Mouse (Mus musculus): ENCODE data around the gene Spsb1. TPM values are rescaled to one million over a fixed set of nuclear protein-coding genes. Genes with fewer than 3 reads are reported as not detected.

Spsb1 gene
- polyA plus RNA-seq, 1 experiment from 2014 or later = 5.8 TPM

GRCm38 (mm10) chr4:149888156-149888555 lies 66.7 kb downstream of the Spsb1 start:
- Histone ChIP-seq H3K27me3 (replicated peaks; ENCODE audit: control insufficient read depth, insufficient read depth, low read length) (no peaks in the 10 kb centered on the region), H3K36me3 (ENCODE audit: control insufficient read depth, insufficient read depth) (no peaks in the 10 kb centered on the region), H3K4me2 (ENCODE audit: low read length) (no peak overlapping the region), H3K4me3 (replicated peaks; ENCODE audit: low read length) (no peak overlapping the region), H3K27ac (ENCODE audit: low read length) (no peak overlapping the region), H3K9me3 (ENCODE audit: control insufficient read depth, low read length) (no peaks in the 10 kb centered on the region), H3K9ac (replicated peaks; ENCODE audit: low read depth, low read length) (no peak overlapping the region), H3K4me1 (replicated peaks; ENCODE audit: control insufficient read depth, insufficient read depth, low read length) (peaks cover under 1% of the 10 kb centered on the region; the same call in 1 of the 2 replicates)
- ATAC-seq = no peak
- WGBS = 83% methylated on average over 5 of the region's 5 CpGs

- H3K36me3 ChIP-seq (ENCODE audit: control insufficient read depth, insufficient read depth) = no peaks in the 10 kb centered on the region
- H3K4me2 ChIP-seq (ENCODE audit: low read length) = no peak overlapping the region
- no peak for ATAC-seq
- no peak overlapping the region for H3K27ac ChIP-seq (ENCODE audit: low read length)
- H3K4me3 ChIP-seq (replicated peaks; ENCODE audit: low read length) = no peak overlapping the region
- no peaks in the 10 kb centered on the region for H3K4me1 ChIP-seq (replicated peaks; ENCODE audit: control insufficient read depth, insufficient read depth, low read length)
- H3K27me3 ChIP-seq (replicated peaks; ENCODE audit: control insufficient read depth, insufficient read depth, low read length) = no peaks in the 10 kb centered on the region
- no peaks in the 10 kb centered on the region for H3K9me3 ChIP-seq (ENCODE audit: control insufficient read depth, low read length)
- 83% methylated on average over 18 of the region's 18 CpGs for WGBS
- H3K9ac ChIP-seq (replicated peaks; ENCODE audit: low read depth, low read length) = no peak overlapping the region
Measured at GRCm38 (mm10) chr4:149886298-149887271, 68.3 kb downstream of the Spsb1 start.

- H3K9ac ChIP-seq (replicated peaks; ENCODE audit: low read depth, low read length) = no peak overlapping the region
- no peak for ATAC-seq
- 70% methylated on average over 10 of the region's 10 CpGs for WGBS
- H3K27ac ChIP-seq (ENCODE audit: low read length) = no peak overlapping the region
- H3K36me3 ChIP-seq (ENCODE audit: control insufficient read depth, insufficient read depth) = no peaks in the 10 kb centered on the region
- H3K27me3 ChIP-seq (replicated peaks; ENCODE audit: control insufficient read depth, insufficient read depth, low read length) = no peaks in the 10 kb centered on the region
- no peak overlapping the region for H3K4me2 ChIP-seq (ENCODE audit: low read length)
- no peak overlapping the region for H3K4me3 ChIP-seq (replicated peaks; ENCODE audit: low read length)
- no peaks in the 10 kb centered on the region for H3K4me1 ChIP-seq (replicated peaks; ENCODE audit: control insufficient read depth, insufficient read depth, low read length)
- no peaks in the 10 kb centered on the region for H3K9me3 ChIP-seq (ENCODE audit: control insufficient read depth, low read length)
Measured at GRCm38 (mm10) chr4:149883990-149884389, 70.9 kb downstream of the Spsb1 start.

GRCm38 (mm10) chr4:149882139-149882916 lies 72.5 kb downstream of the Spsb1 start:
- 89% methylated on average over 17 of the region's 17 CpGs for WGBS

GRCm38 (mm10) chr4:149880908-149881307 lies 73.9 kb downstream of the Spsb1 start:
- no peak overlapping the region for H3K9ac ChIP-seq (replicated peaks; ENCODE audit: low read depth, low read length)
- H3K4me2 ChIP-seq (ENCODE audit: low read length) = no peak overlapping the region
- WGBS = 83% methylated on average over 5 of the region's 5 CpGs
- no peak for ATAC-seq
- no peaks in the 10 kb centered on the region for H3K9me3 ChIP-seq (ENCODE audit: control insufficient read depth, low read length)
- H3K36me3 ChIP-seq (ENCODE audit: control insufficient read depth, insufficient read depth) = no peaks in the 10 kb centered on the region
- no peaks in the 10 kb centered on the region for H3K27me3 ChIP-seq (replicated peaks; ENCODE audit: control insufficient read depth, insufficient read depth, low read length)
- peaks cover 10% of the 10 kb centered on the region for H3K4me1 ChIP-seq (replicated peaks; ENCODE audit: control insufficient read depth, insufficient read depth, low read length)
- no peak overlapping the region for H3K27ac ChIP-seq (ENCODE audit: low read length)
- H3K4me3 ChIP-seq (replicated peaks; ENCODE audit: low read length) = no peak overlapping the region

More at GRCm38 (mm10) chr4:149882139-149882916, 72.5 kb downstream of the Spsb1 start:
- H3K4me1 ChIP-seq (replicated peaks; ENCODE audit: control insufficient read depth, insufficient read depth, low read length) = no peaks in the 10 kb centered on the region
- ATAC-seq = no peak
- no peaks in the 10 kb centered on the region for H3K9me3 ChIP-seq (ENCODE audit: control insufficient read depth, low read length)
- H3K36me3 ChIP-seq (ENCODE audit: control insufficient read depth, insufficient read depth) = no peaks in the 10 kb centered on the region
- no peak overlapping the region for H3K4me2 ChIP-seq (ENCODE audit: low read length)
- H3K27me3 ChIP-seq (replicated peaks; ENCODE audit: control insufficient read depth, insufficient read depth, low read length) = no peaks in the 10 kb centered on the region
- H3K4me3 ChIP-seq (replicated peaks; ENCODE audit: low read length) = no peak overlapping the region
- no peak overlapping the region for H3K9ac ChIP-seq (replicated peaks; ENCODE audit: low read depth, low read length)
- no peak overlapping the region for H3K27ac ChIP-seq (ENCODE audit: low read length)

DNA sequence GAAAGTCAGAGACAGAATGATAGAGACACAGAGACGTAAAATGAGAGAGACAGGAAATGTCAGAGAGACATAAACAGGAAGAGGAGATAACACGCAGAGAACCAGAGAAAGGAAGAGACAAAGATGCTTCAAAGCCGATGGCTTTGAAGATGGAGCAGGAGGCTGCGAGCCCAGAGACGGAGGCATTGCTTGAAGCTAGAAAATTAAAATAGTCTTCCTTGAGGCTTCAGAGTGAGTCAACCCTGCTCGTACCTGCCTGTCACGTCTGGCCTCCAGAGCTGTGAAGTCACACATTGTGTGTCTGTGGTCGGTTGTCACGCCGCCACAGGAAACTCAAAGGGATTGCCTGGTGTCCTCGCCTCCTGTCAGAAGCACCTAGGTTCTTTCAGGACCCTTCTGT lies 74.9 kb downstream of the Spsb1 start:
- Histone ChIP-seq H3K4me2 (ENCODE audit: low read length) (no peak overlapping the region), H3K27me3 (replicated peaks; ENCODE audit: control insufficient read depth, insufficient read depth, low read length) (no peaks in the 10 kb centered on the region), H3K36me3 (ENCODE audit: control insufficient read depth, insufficient read depth) (no peaks in the 10 kb centered on the region), H3K4me1 (replicated peaks; ENCODE audit: control insufficient read depth, insufficient read depth, low read length) (peaks cover 20% of the 10 kb centered on the region), H3K4me3 (replicated peaks; ENCODE audit: low read length) (no peak overlapping the region), H3K9me3 (ENCODE audit: control insufficient read depth, low read length) (no peaks in the 10 kb centered on the region), H3K27ac (ENCODE audit: low read length) (no peak overlapping the region), H3K9ac (replicated peaks; ENCODE audit: low read depth, low read length) (no peak overlapping the region)
- ATAC-seq = no peak
- WGBS = 92% methylated on average over 11 of the region's 11 CpGs

GRCm38 (mm10) chr4:149878021-149878449 lies 76.8 kb downstream of the Spsb1 start:
- WGBS = 56% methylated on average over 6 of the region's 6 CpGs

GRCm38 (mm10) chr4:149877202-149877601 lies 77.6 kb downstream of the Spsb1 start:
- H3K27ac ChIP-seq (ENCODE audit: low read length) = no peak overlapping the region
- peaks cover 23% of the 10 kb centered on the region for H3K4me1 ChIP-seq (replicated peaks; ENCODE audit: control insufficient read depth, insufficient read depth, low read length)
- H3K36me3 ChIP-seq (ENCODE audit: control insufficient read depth, insufficient read depth) = no peaks in the 10 kb centered on the region
- no peak for ATAC-seq
- no peaks in the 10 kb centered on the region for H3K9me3 ChIP-seq (ENCODE audit: control insufficient read depth, low read length)
- no peak overlapping the region for H3K4me3 ChIP-seq (replicated peaks; ENCODE audit: low read length)
- no peak overlapping the region for H3K4me2 ChIP-seq (ENCODE audit: low read length)
- no peak overlapping the region for H3K9ac ChIP-seq (replicated peaks; ENCODE audit: low read depth, low read length)
- no peaks in the 10 kb centered on the region for H3K27me3 ChIP-seq (replicated peaks; ENCODE audit: control insufficient read depth, insufficient read depth, low read length)
- WGBS = 56% methylated on average over 3 of the region's 3 CpGs

More at GRCm38 (mm10) chr4:149878021-149878449, 76.8 kb downstream of the Spsb1 start:
- Histone ChIP-seq H3K27me3 (replicated peaks; ENCODE audit: control insufficient read depth, insufficient read depth, low read length) (no peaks in the 10 kb centered on the region), H3K9me3 (ENCODE audit: control insufficient read depth, low read length) (no peaks in the 10 kb centered on the region), H3K27ac (ENCODE audit: low read length) (no peak overlapping the region), H3K4me3 (replicated peaks; ENCODE audit: low read length) (no peak overlapping the region), H3K4me1 (replicated peaks; ENCODE audit: control insufficient read depth, insufficient read depth, low read length) (peaks cover 23% of the 10 kb centered on the region), H3K36me3 (ENCODE audit: control insufficient read depth, insufficient read depth) (no peaks in the 10 kb centered on the region), H3K4me2 (ENCODE audit: low read length) (no peak overlapping the region), H3K9ac (replicated peaks; ENCODE audit: low read depth, low read length) (no peak overlapping the region)
- no peak for ATAC-seq

DNA sequence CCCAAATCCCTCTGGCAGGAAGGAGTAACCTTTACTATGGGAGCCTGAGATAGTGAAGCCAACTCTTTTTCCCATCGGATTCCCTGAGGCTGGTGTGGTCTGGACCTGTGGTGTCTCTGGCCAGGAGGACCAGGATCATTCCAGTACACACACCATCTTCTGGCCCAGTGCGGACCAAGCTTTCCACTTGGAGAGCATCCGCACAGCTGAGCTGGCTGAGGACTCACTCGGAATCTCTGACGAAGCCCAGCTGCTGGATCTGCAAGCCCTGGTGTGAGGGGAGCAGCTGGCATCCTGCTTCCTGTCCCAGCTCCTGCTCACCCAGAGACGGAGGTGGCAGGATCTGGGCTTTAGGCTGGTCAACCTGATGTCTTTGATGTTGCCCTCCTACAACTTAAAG lies 78.1 kb downstream of the Spsb1 start:
- Histone ChIP-seq H3K27me3 (replicated peaks; ENCODE audit: control insufficient read depth, insufficient read depth, low read length) (no peaks in the 10 kb centered on the region), H3K4me1 (replicated peaks; ENCODE audit: control insufficient read depth, insufficient read depth, low read length) (peaks cover 23% of the 10 kb centered on the region), H3K9me3 (ENCODE audit: control insufficient read depth, low read length) (no peaks in the 10 kb centered on the region), H3K4me3 (replicated peaks; ENCODE audit: low read length) (no peak overlapping the region), H3K36me3 (ENCODE audit: control insufficient read depth, insufficient read depth) (no peaks in the 10 kb centered on the region), H3K9ac (replicated peaks; ENCODE audit: low read depth, low read length) (no peak overlapping the region), H3K27ac (ENCODE audit: low read length) (peak overlapping the region; percentile 18; the same call in 1 of the 2 replicates), H3K4me2 (ENCODE audit: low read length) (no peak overlapping the region)
- no peak for ATAC-seq
- 72% methylated on average over 6 of the region's 6 CpGs for WGBS
